Mouse (Mus musculus) lung, adult 2 months (tissue): ENCODE measurements around the gene Sart3.

Source experiments
- CTCF ChIP-seq: fragments of 200-500 bp; IDR thresholded peaks from 2 replicates; pipeline ENCODE4 v1.5.1; 2011; ENCODE audit warnings: mild to moderate bottlenecking, low read length, control low read depth; ENCODE audit not compliant: insufficient read depth
- POLR2A ChIP-seq: fragments of 200-500 bp; IDR thresholded peaks from 2 replicates; pipeline ENCODE4 v1.6.1; 2011; ENCODE audit warnings: low read depth, mild to moderate bottlenecking, control low read depth, low read length, borderline replicate concordance; ENCODE audit errors: extremely low read depth

DNA sequence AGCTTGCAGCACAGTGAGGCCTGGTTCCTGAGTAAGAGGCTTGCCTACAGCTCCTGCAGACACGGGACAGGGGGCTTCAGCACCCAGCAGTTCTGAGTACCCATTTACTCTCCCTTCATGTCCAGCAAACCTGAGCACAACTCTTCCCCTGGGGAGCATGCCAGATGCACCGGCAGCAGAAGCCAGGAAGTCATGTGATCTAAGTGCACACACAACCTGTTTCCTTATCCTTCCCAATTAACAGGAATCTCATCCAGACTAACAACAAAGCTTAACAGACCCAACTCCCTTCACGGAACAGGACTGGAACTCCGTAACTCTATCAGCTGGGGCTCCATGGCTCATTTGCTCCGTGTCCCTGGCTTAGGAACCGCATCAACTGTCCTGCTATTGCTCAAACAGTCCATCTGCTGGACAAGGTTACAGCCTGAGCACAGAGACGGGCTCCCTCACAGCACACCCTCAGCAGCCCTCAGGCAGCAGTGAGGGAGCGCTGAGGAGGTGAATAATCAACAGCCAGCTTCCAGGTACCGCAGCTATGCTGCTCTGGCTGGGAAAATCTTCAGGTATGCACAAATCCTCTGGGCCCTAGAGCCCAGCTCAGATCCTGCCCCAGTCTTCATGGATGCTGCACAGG, 20.7 kb downstream of the Sart3 start:
- no peak for TF ChIP-seq CTCF
- TF ChIP-seq POLR2A, result no peak
